Comparison of ENCODE assay signal across 7 mouse cellular contexts in genomic region chr1:91397927-91398259, GRCm38 (mm10). TPM values are rescaled to one million over a fixed set of nuclear protein-coding genes. Genes with fewer than 3 reads are reported as not detected.
DNase-seq lines count a peak whose midpoint lies in the region; ATAC-seq lines count a peak whose summit lies in the region.

No protein-coding gene starts in this region.

- peaks cover 41% of the 10 kb centered on the region for H3K4me1 ChIP-seq in megakaryocyte, embryonic 14.5 days
- H3K4me1 ChIP-seq in embryonic facial prominence, embryonic 10.5 days = peaks cover 16% of the 10 kb centered on the region
- peaks cover 32% of the 10 kb centered on the region for H3K4me1 ChIP-seq in hindbrain, embryonic 13.5 days (replicated peaks)

- DNase-seq in embryonic facial prominence, embryonic 10.5 days (ENCODE audit: low spot score) = no peak
- DNase-seq in lung, postnatal 10 days = peak; percentile 33
- no peak for DNase-seq in yolk sac, embryonic 10.5 days (ENCODE audit: low spot score)
- DNase-seq in adrenal gland, adult 18-20 months (ENCODE audit: low spot score in 2 of 2) = no peak

- H3K9me3 ChIP-seq in megakaryocyte, embryonic 14.5 days = peaks cover 9% of the 10 kb centered on the region
- no peaks in the 10 kb centered on the region for H3K9me3 ChIP-seq in embryonic facial prominence, embryonic 10.5 days
- H3K9me3 ChIP-seq in hindbrain, embryonic 13.5 days = no peaks in the 10 kb centered on the region

- peak overlapping the region; percentile 95 for H3K27ac ChIP-seq in embryonic facial prominence, embryonic 10.5 days (replicated peaks)
- peak overlapping the region; percentile 93 for H3K27ac ChIP-seq in hindbrain, embryonic 13.5 days

- peak overlapping the region; percentile 93 for H3K4me2 ChIP-seq in hindbrain, embryonic 13.5 days

- H3K36me3 ChIP-seq in megakaryocyte, embryonic 14.5 days (replicated peaks; ENCODE audit: low read length) = peaks cover 46% of the 10 kb centered on the region
- peaks cover 42% of the 10 kb centered on the region for H3K36me3 ChIP-seq in embryonic facial prominence, embryonic 10.5 days (replicated peaks)
- H3K36me3 ChIP-seq in hindbrain, embryonic 13.5 days = peaks cover 16% of the 10 kb centered on the region

- peak overlapping the region; percentile 93 for H3K4me3 ChIP-seq in megakaryocyte, embryonic 14.5 days (replicated peaks)
- H3K4me3 ChIP-seq in embryonic facial prominence, embryonic 10.5 days = peak overlapping the region; percentile 84
- peak overlapping the region; percentile 89 for H3K4me3 ChIP-seq in hindbrain, embryonic 13.5 days

- no peak for ATAC-seq in megakaryocyte, adult 5-6 weeks (ENCODE audit: poor library complexity, severe bottlenecking)
- 0 out of 2 replicates have a peak, but pooled peaks have one; percentile 6 for ATAC-seq in hindbrain, embryonic 13.5 days (ENCODE audit: low FRiP score)

- 2% methylated on average over 12 of the region's 12 CpGs for WGBS in embryonic facial prominence, embryonic 10.5 days
- WGBS in hindbrain, embryonic 13.5 days = under 1% methylated on average over 12 of the region's 12 CpGs

- peak overlapping the region; percentile 91 for H3K9ac ChIP-seq in hindbrain, embryonic 13.5 days

- H3K27me3 ChIP-seq in megakaryocyte, embryonic 14.5 days (replicated peaks) = no peaks in the 10 kb centered on the region
- H3K27me3 ChIP-seq in embryonic facial prominence, embryonic 10.5 days (replicated peaks; ENCODE audit: low read depth, poor library complexity, severe bottlenecking) = no peaks in the 10 kb centered on the region
- no peaks in the 10 kb centered on the region for H3K27me3 ChIP-seq in hindbrain, embryonic 13.5 days

RNA-seq across cellular contexts. Expression of gene Ilkap, which starts 0.7 kb away (rescaled TPM):
- polyA plus RNA-seq in megakaryocyte, embryonic 14.5 days (2012; ENCODE audit: insufficient read depth, low replicate concordance) = 13.9 and 52.5 TPM in 2 replicates
- total RNA-seq in megakaryocyte, adult 5-6 weeks (2015) = 67.5 and 71.0 TPM in 2 replicates
- total RNA-seq in megakaryocyte, adult 5-6 weeks (2017) = 90.9 and 102 TPM in 2 replicates
- polyA plus RNA-seq in embryonic facial prominence, embryonic 10.5 days (2016; fragmentation: Nextera tagmentation; extraction: Ambion mirVana) = 175 and 177 TPM in 2 replicates
- 144 and 147 TPM in 2 replicates for polyA plus RNA-seq in hindbrain, embryonic 13.5 days (2015; fragmentation: Nextera tagmentation; extraction: Ambion mirVana)
- total RNA-seq in adrenal gland, adult 18-20 months (2021) = 100 to 1,000 TPM in 1 of 2 experiments, 10 to 100 TPM in 1; 93.7 to 121 TPM

RNA-seq across cellular contexts. Expression of gene Hes6, which starts 15.9 kb away (rescaled TPM):
- polyA plus RNA-seq in megakaryocyte, embryonic 14.5 days (2012; ENCODE audit: insufficient read depth, low replicate concordance) = 41.6 and 60.4 TPM in 2 replicates
- 31.4 and 37.5 TPM in 2 replicates for total RNA-seq in megakaryocyte, adult 5-6 weeks (2015)
- 29.1 and 30.8 TPM in 2 replicates for total RNA-seq in megakaryocyte, adult 5-6 weeks (2017)
- polyA plus RNA-seq in embryonic facial prominence, embryonic 10.5 days (2016; fragmentation: Nextera tagmentation; extraction: Ambion mirVana) = 136 and 144 TPM in 2 replicates
- 207 and 235 TPM in 2 replicates for polyA plus RNA-seq in hindbrain, embryonic 13.5 days (2015; fragmentation: Nextera tagmentation; extraction: Ambion mirVana)
- total RNA-seq in adrenal gland, adult 18-20 months (2021) = 100 to 1,000 TPM; 255 to 373 TPM

RNA-seq across cellular contexts. Expression of gene Erfe, which starts 31.7 kb away (rescaled TPM):
- 0.04 TPM in 1 of 2 replicates, not detected in the other for polyA plus RNA-seq in megakaryocyte, embryonic 14.5 days (2012; ENCODE audit: insufficient read depth, low replicate concordance)
- 0.07 TPM in 1 of 2 replicates, not detected in the other for total RNA-seq in megakaryocyte, adult 5-6 weeks (2015)
- total RNA-seq in megakaryocyte, adult 5-6 weeks (2017) = not detected in 2 replicates
- 1.8 and 2.0 TPM in 2 replicates for polyA plus RNA-seq in embryonic facial prominence, embryonic 10.5 days (2016; fragmentation: Nextera tagmentation; extraction: Ambion mirVana)
- 0.22 and 0.45 TPM in 2 replicates for polyA plus RNA-seq in hindbrain, embryonic 13.5 days (2015; fragmentation: Nextera tagmentation; extraction: Ambion mirVana)
- 10 to 100 TPM in 1 of 2 experiments, 1 to 10 TPM in 1; 5.3 to 22.1 TPM for total RNA-seq in adrenal gland, adult 18-20 months (2021)

RNA-seq across cellular contexts. Expression of gene Klhl30, which starts 47.1 kb away (rescaled TPM):
- polyA plus RNA-seq in megakaryocyte, embryonic 14.5 days (2012; ENCODE audit: insufficient read depth, low replicate concordance) = not detected in 2 replicates
- not detected in 2 replicates for total RNA-seq in megakaryocyte, adult 5-6 weeks (2015)
- 0.11 TPM in 1 of 2 replicates, not detected in the other for total RNA-seq in megakaryocyte, adult 5-6 weeks (2017)
- 0.21 and 0.22 TPM in 2 replicates for polyA plus RNA-seq in embryonic facial prominence, embryonic 10.5 days (2016; fragmentation: Nextera tagmentation; extraction: Ambion mirVana)
- polyA plus RNA-seq in hindbrain, embryonic 13.5 days (2015; fragmentation: Nextera tagmentation; extraction: Ambion mirVana) = 0.16 and 0.21 TPM in 2 replicates
- total RNA-seq in adrenal gland, adult 18-20 months (2021) = 1 to 10 TPM; 1.4 to 2.1 TPM
